Mouse (Mus musculus) MEL-GATA-1-ER (cell line): Measurements from ENCODE around the gene Cdkal1.

Experiments used
- DNase-seq: peaks from one replicate; pipeline ENCODE4 v3.0.0-alpha.2; 2012; ENCODE audit warnings: low read depth; ENCODE audit errors: extremely low read depth

Gene Cdkal1

GRCm38 (mm10) chr13:29414878-29415277, 440.6 kb downstream of the Cdkal1 start:
- no peak for DNase-seq

- DNase-seq = no peak
These were observed 441.0 kb downstream of the Cdkal1 start for GRCm38 (mm10) chr13:29414470-29414869.

DNA sequence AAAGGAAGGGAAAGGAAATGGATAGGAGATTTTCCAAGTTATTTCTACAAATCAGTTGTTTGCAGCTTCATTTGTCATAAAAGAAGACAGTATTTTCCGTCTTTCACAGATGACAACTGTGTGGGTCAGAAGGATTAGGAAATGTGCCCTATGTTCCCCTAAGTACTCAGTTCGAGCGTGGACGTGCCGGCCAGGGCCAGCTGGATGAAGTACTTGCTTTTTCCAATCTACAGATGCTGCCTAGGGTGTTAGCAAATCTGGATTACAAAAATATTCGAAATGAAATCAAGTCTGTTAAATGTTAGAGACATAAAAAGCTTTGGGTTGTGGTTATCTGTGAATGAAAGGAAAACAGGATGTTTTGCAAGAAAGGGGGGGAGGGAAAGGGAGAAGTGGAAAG, 444.3 kb downstream of the Cdkal1 start:
- no peak for DNase-seq

- DNase-seq = no peak
These were observed 447.9 kb downstream of the Cdkal1 start for GRCm38 (mm10) chr13:29407619-29408018.

- no peak for DNase-seq
These were observed 450.2 kb downstream of the Cdkal1 start for GRCm38 (mm10) chr13:29405316-29405715.

DNA sequence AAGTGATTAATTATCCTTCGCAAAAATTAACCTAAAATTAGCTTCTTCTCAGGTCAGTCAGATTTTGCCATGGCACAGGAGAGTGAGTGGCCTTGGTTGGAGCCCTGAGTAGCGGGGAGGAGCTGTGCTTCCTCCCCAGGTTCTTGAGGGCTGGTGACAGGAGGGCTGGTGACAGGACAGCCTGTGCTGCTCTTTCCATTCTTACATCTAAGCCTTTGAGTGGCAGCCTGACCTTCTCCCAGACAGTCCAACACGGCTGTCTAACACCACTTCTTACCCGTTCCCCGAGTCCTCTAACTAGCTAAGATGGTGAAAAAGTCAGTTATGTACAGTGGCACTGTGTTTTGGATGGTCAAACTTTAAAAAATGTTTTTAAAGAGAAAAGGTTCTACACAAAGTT, 452.3 kb downstream of the Cdkal1 start:
- DNase-seq = no peak

DNA sequence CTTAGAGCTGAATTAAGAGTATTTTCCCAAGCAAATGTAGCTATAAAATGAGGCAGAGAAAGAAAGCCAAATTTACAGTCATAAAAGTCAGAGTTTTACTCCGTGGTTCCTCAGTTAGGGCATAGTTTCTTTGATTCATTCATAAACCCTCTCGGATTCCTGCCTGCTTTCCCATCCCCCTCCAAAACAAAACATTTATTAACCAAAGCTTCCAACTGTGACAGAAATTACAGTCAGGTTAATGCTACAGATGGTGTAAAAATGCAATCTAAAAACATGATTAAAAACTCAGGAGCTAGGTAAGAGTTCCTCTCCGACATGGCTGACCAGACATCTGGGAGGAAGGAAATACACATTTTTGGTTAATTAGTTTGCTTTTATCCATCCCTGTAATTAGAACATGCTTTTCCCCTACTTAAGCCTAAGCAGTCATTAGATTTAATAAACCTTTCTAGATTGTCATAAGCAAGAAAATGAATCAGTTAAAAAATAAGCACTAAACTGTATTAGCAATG, 452.9 kb downstream of the Cdkal1 start:
- no peak for DNase-seq

DNA sequence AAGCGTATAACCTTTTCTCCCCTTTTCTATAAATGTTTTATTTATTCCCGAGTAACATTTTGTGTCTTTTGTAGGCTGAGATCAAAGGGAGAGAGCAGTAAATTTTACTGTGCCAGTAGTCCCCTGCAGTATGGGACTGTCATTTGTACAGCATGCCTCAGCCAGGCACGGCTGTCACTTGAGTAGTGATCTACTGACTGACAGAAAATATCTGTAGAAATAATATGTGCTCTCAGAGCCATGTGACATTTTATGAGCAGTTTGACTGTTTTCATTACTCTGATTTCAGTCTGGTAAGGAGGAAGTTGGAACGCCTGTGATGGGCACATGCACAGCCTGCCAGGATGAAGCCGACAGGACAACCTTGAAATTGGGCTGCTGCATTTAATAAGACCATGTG, 455.6 kb downstream of the Cdkal1 start:
- DNase-seq = no peak

DNA sequence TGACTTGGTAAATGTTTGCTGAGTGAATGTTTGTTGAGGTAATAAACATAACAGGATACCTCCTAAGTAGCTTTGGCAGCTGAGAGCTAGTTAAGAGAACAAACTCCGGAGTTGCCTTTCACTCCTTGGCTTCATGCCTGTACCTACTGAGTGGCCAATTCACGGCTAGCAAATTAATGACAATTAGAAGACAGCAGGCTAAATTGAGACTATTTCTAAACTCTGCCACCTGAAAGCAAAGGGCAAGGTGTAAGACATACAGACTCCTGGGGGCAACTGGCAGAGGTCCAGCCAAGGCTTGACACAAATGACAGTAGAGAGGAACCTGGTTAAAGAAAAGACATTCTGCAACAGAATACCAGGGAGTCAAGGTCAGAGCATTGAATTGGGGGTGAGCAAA, 457.0 kb downstream of the Cdkal1 start:
- DNase-seq = no peak

DNA sequence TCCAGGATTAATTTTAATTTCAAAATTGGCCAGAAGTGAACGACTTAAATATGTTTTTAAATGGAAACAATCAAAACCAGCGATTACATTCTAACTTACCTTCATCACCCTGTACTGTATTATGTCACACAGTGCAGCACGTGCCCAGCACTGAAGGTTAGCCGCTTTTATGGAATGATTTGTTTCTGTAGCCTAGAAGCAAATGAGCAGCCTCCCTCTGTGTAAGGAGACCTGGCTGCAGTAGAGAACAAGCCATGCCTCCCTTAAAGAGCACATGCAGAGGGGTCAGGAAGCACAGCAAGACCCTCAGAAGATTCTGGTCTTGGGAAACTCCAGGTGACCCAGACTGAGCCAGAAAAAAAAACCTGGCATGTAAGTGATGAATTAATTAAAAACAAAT, 459.8 kb downstream of the Cdkal1 start:
- DNase-seq = no peak

GRCm38 (mm10) chr13:29390025-29390424, 465.4 kb downstream of the Cdkal1 start:
- DNase-seq = no peak

DNA sequence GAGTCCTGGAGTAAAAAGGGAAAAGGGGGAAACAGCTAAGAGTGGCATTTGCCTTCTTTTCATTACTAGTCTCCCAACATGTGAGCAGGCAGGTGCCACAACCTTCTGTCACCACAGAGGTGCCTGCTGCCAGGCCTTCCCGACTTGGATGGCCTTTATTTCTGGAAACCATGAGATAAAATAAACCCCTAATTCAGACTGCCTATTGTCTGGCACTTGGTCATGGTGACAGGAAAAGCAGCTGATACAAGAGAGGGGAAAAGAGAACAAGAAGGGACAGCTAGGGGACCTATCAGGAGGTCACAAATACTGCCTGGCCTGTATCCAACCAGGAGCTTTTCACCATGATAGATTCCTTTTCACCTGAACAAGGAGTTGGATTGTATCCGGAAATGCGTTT, 466.6 kb downstream of the Cdkal1 start:
- no peak for DNase-seq

DNA sequence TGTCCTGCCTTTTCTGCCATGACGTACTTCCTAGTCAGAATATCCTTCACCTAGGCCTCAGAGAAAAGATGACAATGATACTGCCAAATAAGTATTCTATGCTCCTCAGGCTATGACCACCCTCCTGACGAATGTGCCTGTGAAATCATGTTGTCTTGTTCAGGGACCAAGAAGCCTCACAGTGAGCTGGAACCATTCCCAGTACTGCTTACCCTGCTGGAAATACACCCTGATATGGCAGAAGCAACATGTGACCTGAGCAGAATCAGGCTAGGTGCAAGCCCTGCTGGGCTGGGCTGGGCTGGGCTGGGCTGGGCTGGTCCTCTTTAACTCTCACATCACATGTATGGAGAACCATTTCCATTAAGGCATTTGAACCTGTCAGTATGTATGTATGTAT, 477.9 kb downstream of the Cdkal1 start:
- DNase-seq = no peak

DNA sequence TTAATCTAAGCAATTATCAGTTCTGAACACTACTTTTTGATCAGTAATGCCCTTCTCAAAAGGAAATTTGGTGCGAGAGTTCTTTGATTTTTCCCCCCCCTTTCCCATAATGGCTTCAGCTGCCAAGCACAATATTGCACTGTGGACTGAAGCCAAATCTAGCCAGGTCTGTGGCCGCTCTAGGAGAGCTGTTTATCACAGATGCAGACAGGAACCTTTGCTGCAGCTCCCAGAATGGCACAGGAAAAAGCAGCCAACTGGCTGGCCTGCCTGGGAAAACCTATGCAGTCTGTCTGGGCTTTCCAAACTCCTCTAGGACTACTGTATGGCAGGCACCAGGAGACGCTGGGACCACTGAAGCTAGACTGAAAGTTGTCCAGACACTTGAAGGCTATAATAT, 483.6 kb downstream of the Cdkal1 start:
- no peak for DNase-seq

GRCm38 (mm10) chr13:29371466-29371771, 484.1 kb downstream of the Cdkal1 start:
- no peak for DNase-seq

DNA sequence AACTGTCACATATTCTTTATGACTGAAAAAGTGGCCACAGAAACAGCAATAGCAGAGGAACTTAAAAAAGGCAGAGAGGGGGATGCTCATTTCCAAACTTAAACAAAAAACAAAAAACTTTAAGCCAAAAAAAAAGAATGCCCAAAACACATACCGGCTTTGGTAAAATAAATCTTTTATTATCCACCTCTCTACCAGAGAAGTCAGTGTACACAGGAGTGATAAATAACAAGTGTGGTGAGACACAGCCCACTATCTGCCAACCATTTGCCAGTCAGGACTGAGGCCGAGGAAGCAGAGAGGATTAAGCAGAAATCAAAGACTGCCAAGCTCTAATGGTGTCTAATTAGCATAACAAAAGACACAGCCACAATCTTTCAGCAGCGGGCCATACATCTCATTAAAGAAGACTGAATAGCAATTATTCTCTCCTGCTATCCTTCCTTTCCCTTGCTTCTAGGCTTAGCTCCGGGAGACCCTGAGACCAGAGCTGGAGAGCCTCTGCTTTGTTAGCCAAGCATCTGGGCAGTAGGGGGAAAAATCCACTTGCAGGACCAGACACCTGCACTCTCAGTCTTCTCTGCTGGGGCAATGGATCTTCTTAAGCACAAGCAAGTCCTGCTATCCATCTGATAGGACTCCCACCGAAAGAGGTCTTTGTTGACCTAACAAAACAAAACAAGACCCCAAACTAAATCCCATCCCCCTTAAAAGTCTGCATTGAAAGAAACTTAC, 484.6 kb downstream of the Cdkal1 start:
- no peak for DNase-seq

GRCm38 (mm10) chr13:29368806-29369205, 486.7 kb downstream of the Cdkal1 start:
- DNase-seq = no peak

DNA sequence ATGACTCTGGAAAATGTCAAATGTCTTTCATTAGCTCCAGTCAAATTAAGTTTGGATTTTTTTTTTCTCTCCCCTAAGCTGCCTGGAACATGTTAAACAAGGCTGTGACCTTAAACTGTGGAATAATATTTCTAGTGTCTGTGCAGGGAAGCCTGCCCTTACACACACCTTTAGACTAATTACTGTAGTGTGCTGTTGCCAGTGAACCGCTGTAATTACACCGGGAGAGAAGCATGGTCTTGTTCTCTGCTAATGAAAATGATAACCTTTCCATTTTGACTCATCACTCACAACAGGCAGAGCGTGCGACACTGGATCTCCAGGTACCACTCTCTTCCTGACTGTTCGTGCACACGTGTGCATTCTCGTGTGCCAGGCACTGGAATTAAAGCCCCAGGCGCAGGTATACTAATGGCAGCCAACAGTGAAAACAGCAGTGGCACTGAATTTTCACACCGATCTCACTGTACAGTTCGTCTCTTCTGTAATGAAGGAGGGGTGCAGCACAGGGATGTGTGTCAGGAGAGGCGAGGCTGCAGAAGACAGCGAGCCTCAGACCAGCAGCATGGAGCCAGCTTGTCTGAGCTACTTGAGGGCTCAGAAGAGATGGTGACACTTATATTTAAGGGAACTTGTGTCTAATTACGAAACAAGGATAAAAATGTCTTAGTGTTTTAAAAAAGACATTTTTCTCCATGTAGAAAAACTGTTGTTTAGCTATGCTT, 490.4 kb downstream of the Cdkal1 start:
- no peak for DNase-seq

- no peak for DNase-seq
These were observed 491.5 kb downstream of the Cdkal1 start for GRCm38 (mm10) chr13:29364009-29364408.

DNA sequence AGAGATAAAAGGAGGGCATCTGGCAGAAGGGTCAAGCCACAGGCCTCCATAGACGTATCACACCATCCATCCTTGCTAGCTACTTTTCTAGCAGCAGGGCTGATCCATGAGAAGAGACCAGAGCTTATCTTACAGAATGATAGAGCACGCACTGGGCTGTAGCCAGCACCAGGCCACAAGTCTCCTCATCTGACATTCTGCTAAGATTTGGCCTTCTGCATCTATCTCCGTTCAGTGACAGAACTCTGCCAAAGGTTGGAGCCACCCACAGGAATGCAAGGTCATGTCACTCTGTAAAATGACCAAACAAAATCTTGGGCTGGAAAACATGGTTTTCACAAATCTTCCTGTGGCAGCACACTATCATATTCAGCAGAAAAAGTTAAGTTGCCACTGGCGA, 493.6 kb downstream of the Cdkal1 start:
- no peak for DNase-seq

DNA sequence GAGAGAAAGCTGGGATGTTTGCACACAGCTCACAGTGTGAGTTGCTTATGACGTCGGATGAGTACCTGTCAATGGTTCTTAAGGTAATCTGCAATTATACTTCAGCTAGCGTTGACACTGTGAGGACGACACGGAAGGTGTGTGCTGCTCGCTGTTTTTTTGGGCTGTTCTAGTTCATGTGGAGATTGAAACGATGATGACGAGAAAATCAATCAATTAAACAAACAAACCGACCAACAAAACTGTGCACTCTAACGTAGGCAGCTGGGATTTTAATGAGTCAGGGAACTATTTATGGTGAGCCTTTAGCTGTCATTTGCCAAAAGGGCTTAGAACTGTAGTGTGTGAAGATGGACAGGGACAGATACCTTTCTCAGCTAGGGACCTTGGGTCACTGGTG, 494.6 kb downstream of the Cdkal1 start:
- no peak for DNase-seq

DNA sequence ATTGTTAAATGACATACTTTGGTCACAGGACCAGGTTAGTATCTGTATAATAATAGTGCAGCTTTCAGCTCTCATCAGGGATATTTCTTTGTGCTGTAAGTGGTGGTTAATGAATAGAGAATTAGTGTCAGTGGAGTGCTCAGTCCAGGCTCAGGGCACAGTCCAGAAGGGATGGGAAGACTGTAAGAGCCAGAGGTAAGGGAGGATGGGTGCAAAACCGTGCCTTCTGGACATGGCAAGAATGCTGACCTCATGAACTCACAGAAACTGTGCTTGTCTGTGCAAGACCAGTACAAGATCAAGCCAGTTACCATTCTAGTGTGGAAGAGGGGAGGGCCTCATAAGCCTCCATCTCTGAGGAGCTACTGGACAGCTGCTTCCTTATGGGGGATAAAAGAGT, 496.1 kb downstream of the Cdkal1 start:
- no peak for DNase-seq

- DNase-seq = no peak
These were observed 498.0 kb downstream of the Cdkal1 start for GRCm38 (mm10) chr13:29357483-29357882.
